Mouse (Mus musculus): Measurements from ENCODE around the gene Aig1. TPM values are rescaled to one million over a fixed set of nuclear protein-coding genes. Genes with fewer than 3 reads are reported as not detected.
A peak's percentile ranks its signal among the peaks of the same experiment; 100 is the strongest.

Gene Aig1
- total RNA-seq, 2 experiments from 2014 or later, result 56.8 to 61.4 TPM

DNA sequence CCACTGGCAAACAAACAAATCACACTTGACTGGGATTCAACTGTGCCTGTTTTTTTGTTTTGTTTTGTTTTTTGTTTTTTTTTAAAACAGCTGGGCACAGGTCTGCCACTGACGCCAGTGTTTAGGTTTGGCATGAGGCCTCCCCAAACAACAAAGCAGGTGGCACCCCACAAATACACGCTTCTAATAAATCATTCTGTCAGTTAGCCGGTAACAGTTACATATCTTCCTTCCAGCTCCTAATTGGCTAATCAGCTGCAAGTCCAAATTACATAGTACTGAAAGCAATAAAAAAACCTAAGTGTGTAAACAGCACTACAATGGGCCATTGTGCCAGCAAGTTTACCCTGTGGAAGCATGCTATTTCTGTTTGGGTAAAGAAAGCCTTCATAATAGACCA, 18.7 kb downstream of the Aig1 start:
- no peak for DNase-seq

GRCm38 (mm10) chr10:13849205-13849604, 19.6 kb downstream of the Aig1 start:
- DNase-seq, result no peak

DNA sequence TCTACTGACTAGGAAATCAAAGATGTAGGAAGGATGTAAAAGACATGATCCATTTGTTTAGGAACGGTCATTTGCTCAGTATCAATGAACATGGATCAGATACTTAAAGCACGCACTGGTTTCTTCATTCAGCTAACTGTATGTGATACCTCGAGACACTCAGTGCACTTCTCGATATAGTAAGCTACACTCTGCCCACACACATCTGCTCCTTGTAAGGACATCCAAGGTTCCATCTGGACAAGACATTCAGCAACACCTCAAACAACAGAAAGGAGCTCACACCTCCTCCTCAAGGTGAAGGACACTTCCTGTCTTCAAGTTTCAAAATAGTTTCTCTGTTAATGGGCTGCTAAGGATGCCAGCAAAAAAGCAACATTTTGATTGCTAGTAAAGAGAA, 23.9 kb downstream of the Aig1 start:
- DNase-seq, result no peak

DNA sequence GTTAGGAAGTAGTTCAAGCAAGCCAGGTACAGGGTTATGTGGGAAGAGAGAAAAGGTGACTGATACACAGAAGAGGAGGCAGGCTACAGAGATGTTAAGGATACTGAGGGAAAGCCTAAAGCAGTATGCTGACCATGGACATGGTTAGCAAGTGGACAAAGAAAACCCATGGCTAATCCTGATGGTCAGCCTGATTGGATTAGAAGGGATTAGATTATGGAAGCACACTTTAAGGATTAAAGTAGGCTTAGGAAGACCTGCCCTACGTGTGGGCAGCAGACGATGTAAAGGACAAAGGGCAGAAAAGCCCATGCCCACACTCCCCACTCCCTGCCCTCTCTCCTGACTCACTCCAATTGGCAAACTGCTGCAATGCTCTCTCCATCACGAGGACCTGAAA, 25.0 kb downstream of the Aig1 start:
- DNase-seq, result no peak

- DNase-seq, result peak; percentile 70 to 74
These were observed 25.9 kb downstream of the Aig1 start for GRCm38 (mm10) chr10:13842855-13843254.

GRCm38 (mm10) chr10:13838511-13839126, 30.2 kb downstream of the Aig1 start:
- peak in 1 of 2 experiments; percentile 36 for DNase-seq

DNA sequence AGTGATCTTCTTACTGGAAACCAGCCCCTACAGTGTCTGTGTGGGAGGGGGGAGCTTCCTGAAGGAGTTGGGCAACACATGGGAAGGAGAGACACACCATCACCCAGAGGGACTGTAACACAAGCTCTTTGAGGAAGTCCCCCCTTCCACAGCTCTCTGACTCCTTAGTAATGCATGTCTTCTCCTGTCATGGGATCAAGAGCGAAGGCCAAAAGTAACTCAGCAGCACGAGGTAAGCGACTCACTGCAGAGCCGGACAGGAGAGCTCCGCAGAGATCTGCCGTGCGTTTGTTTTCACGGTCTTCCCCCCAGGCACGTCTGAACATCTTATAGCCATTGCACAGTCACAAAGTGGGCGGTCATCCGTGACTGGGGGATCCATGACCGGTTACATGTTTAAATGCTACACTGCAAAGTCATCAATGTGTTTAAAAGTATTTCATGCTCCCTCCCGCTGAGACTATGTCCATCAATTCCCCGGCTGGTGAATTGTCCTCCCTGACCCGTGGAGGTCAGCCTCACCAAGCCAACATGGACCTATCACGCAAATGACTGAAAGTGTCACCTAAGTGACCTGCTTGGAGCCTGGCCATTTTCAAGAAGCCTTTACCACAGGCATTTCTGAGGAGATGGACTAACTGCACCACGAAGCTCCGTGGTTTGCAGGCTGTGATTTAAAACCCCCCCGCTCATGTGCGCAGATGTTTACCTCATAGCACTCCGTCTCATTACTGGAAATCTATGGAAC, 30.9 kb downstream of the Aig1 start:
- peak in 1 of 2 experiments; percentile 25 for DNase-seq

DNA sequence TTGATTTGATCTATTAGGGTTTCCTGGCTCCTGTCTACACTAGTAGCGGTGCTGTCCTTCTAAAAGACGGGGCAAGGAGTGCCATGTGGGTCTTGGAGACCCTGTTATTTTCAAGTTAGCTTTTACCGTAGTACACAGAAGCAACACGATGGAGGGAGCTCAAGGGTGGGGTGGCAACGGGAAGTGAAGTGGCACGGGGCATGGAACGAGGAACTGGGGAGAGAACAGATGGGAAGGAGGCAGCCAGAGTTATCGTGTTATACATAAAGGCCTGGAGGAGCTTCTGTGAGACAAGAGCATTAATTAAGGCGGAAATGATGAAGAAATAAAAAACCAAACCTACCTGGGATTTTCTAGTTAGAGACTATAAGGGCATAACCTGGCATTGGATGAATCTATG, 31.8 kb downstream of the Aig1 start:
- no peak for DNase-seq

GRCm38 (mm10) chr10:13835737-13836475, 32.9 kb downstream of the Aig1 start:
- no peak for DNase-seq

GRCm38 (mm10) chr10:13834056-13834455, 34.7 kb downstream of the Aig1 start:
- DNase-seq, result peak in 1 of 2 experiments; percentile 29

GRCm38 (mm10) chr10:13833066-13833566, 35.7 kb downstream of the Aig1 start:
- peak in 1 of 2 experiments; percentile 22 for DNase-seq

- DNase-seq, result peak; percentile 58 to 63
These were observed 36.2 kb downstream of the Aig1 start for GRCm38 (mm10) chr10:13832546-13833033.

GRCm38 (mm10) chr10:13827150-13827549, 41.6 kb downstream of the Aig1 start:
- DNase-seq, result no peak

GRCm38 (mm10) chr10:13813591-13813990, 55.2 kb downstream of the Aig1 start:
- DNase-seq, result no peak

DNA sequence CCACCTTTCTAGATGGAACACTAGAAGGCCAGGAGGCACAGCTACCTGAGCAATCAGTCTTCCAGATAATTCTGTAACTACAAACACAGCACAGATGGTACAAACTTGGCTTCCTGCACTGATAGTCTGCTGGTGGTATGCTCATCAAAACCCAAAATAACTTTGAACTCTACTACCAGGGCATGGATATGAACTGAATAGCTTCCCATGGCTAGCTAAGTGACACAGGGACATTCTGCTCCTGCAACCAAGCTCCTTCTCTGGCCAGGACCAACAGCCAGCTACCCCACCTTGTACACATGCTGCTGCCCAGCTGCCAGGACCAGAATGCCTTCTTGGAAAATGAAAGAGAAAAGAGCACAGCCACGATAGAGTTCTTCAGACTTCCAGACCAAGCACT, 60.5 kb downstream of the Aig1 start:
- DNase-seq, result peak; percentile 22 to 57

GRCm38 (mm10) chr10:13806806-13807205, 62.0 kb downstream of the Aig1 start:
- DNase-seq, result no peak

- DNase-seq, result no peak
These were observed 67.5 kb downstream of the Aig1 start for GRCm38 (mm10) chr10:13801296-13801695.

GRCm38 (mm10) chr10:13793458-13793857, 75.3 kb downstream of the Aig1 start:
- DNase-seq, result no peak

DNA sequence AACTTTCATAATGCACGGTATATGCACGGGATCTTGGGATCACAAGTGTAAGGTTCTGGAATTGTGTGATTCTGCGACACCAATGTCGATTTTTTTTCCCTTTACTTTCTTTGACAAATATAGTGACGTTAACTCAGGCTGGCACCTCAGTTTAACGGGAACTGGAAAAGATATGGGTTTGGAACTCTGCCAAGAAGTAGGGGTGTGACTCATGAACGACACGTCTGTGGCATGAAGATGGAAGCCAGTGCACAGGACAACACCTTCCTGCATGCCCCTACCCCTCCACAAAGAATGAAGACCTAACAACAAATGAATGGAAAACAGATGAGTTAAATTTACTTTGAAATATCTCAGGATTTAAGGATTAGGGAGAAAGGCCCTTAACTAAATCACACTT, 76.0 kb downstream of the Aig1 start:
- DNase-seq, result no peak

DNA sequence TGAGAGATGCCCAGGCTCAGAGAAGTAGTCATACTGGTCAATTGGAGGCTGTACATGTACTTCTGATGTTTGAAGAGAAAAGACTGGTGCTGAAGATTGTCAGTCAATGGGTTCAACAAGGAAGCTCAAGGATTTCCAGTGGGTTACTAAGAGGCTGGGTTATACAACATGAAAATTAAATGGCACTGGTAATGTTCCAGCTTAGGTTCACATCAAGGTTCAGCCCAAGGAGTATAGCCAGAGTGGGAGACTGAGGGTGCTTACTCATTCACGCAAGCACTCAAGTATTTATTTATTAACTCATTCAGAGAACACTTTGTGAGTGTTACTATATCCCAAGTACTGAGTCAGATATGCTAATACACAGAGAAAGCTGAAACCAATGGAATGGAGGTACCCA, 79.2 kb downstream of the Aig1 start:
- no peak for DNase-seq

DNA sequence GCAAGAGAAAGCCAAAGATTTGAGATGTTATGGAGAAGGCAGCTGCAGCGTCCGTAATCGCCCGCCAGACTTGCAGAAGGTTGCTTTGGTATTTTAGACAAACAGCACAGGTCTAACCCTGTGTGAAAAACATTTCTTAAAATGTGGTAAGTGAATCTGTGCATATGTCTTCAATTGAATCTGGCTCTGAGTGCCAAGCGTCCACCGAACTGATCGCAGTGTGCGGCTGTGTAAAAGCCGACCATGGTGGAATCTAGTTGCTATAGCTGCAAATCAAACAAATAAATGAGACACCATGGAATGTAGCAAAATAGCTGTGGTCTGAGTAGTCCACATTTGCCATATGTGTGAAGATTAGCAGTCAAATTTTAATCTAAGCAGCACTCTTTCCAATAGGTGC, 80.7 kb downstream of the Aig1 start:
- DNase-seq, result no peak

GRCm38 (mm10) chr10:13782774-13783173, 86.0 kb downstream of the Aig1 start:
- DNase-seq, result no peak

- no peak for DNase-seq
These were observed 86.5 kb downstream of the Aig1 start for GRCm38 (mm10) chr10:13782235-13782757.
